Mouse (Mus musculus): ENCODE measurements around the gene Adh6a. TPM values are rescaled to one million over a fixed set of nuclear protein-coding genes. Genes with fewer than 3 reads are reported as not detected.

Adh6a gene
- polyA plus RNA-seq, 1 experiment from 2014 or later, result not detected

- no peaks in the 10 kb centered on the region for H3K36me3 ChIP-seq (replicated peaks)
Observed at GRCm38 (mm10) chr3:138325466-138325865, 12.4 kb downstream of the Adh6a start.

GRCm38 (mm10) chr3:138333910-138334309 lies 20.8 kb downstream of the Adh6a start:
- Histone ChIP-seq H3K4me3 (replicated peaks) (no peak overlapping the region), H3K9ac (no peak overlapping the region), H3K27ac (replicated peaks) (no peak overlapping the region), H3K27me3 (no peaks in the 10 kb centered on the region), H3K36me3 (replicated peaks) (no peaks in the 10 kb centered on the region), H3K4me2 (no peak overlapping the region), H3K9me3 (replicated peaks) (no peaks in the 10 kb centered on the region), H3K4me1 (replicated peaks) (no peaks in the 10 kb centered on the region)
- 68% methylated on average over 8 of the region's 8 CpGs for WGBS (ENCODE audit: insufficient replicate concordance)
- ATAC-seq (ENCODE audit: insufficient read depth), result no peak

More at GRCm38 (mm10) chr3:138325466-138325865, 12.4 kb downstream of the Adh6a start:
- no peak overlapping the region for H3K27ac ChIP-seq (replicated peaks)
- H3K4me2 ChIP-seq, result no peak overlapping the region
- no peak overlapping the region for H3K9ac ChIP-seq
- 67% methylated on average over 6 of the region's 6 CpGs for WGBS (ENCODE audit: insufficient replicate concordance)
- ATAC-seq (ENCODE audit: insufficient read depth), result no peak
- H3K4me1 ChIP-seq (replicated peaks), result no peaks in the 10 kb centered on the region
- H3K9me3 ChIP-seq (replicated peaks), result no peaks in the 10 kb centered on the region
- H3K4me3 ChIP-seq (replicated peaks), result no peak overlapping the region
- no peaks in the 10 kb centered on the region for H3K27me3 ChIP-seq

GRCm38 (mm10) chr3:138334320-138334719 lies 21.2 kb downstream of the Adh6a start:
- Histone ChIP-seq H3K9me3 (replicated peaks) (no peaks in the 10 kb centered on the region), H3K4me1 (replicated peaks) (no peaks in the 10 kb centered on the region), H3K27ac (replicated peaks) (no peak overlapping the region), H3K4me2 (no peak overlapping the region), H3K36me3 (replicated peaks) (no peaks in the 10 kb centered on the region), H3K27me3 (no peaks in the 10 kb centered on the region), H3K9ac (no peak overlapping the region), H3K4me3 (replicated peaks) (no peak overlapping the region)
- ATAC-seq (ENCODE audit: insufficient read depth), result no peak
- WGBS (ENCODE audit: insufficient replicate concordance), result 49% methylated on average over 4 of the region's 4 CpGs

GRCm38 (mm10) chr3:138335566-138335965 lies 22.5 kb downstream of the Adh6a start:
- Histone ChIP-seq H3K27ac (replicated peaks) (no peak overlapping the region), H3K36me3 (replicated peaks) (no peaks in the 10 kb centered on the region), H3K4me2 (no peak overlapping the region), H3K4me1 (replicated peaks) (no peaks in the 10 kb centered on the region), H3K9me3 (replicated peaks) (no peaks in the 10 kb centered on the region), H3K4me3 (replicated peaks) (no peak overlapping the region), H3K27me3 (no peaks in the 10 kb centered on the region), H3K9ac (no peak overlapping the region)
- ATAC-seq (ENCODE audit: insufficient read depth), result no peak
- 58% methylated on average over 1 of the region's 1 CpGs for WGBS (ENCODE audit: insufficient replicate concordance)

- 0 out of 2 replicates have a peak, but pooled peaks have one; percentile 34 for ATAC-seq (ENCODE audit: insufficient read depth)
- no peak overlapping the region for H3K27ac ChIP-seq (replicated peaks)
- H3K36me3 ChIP-seq (replicated peaks), result no peaks in the 10 kb centered on the region
- H3K4me1 ChIP-seq (replicated peaks), result no peaks in the 10 kb centered on the region
- no peak overlapping the region for H3K4me3 ChIP-seq (replicated peaks)
- 16% methylated on average over 3 of the region's 3 CpGs for WGBS (ENCODE audit: insufficient replicate concordance)
- no peak overlapping the region for H3K4me2 ChIP-seq
- no peaks in the 10 kb centered on the region for H3K9me3 ChIP-seq (replicated peaks)
- no peaks in the 10 kb centered on the region for H3K27me3 ChIP-seq
- H3K9ac ChIP-seq, result no peak overlapping the region
Observed at GRCm38 (mm10) chr3:138336104-138336754, 23.1 kb downstream of the Adh6a start.

GRCm38 (mm10) chr3:138341471-138341870 lies 28.4 kb downstream of the Adh6a start, which contains the start of gene Adh6b:
Adh6b (plus strand) TSS chr3:138341775.
- Histone ChIP-seq H3K4me1 (replicated peaks) (no peaks in the 10 kb centered on the region), H3K9ac (no peak within 1 kb of the TSS), H3K27me3 (no peaks in the 10 kb centered on the region), H3K36me3 (replicated peaks) (no peaks in the 10 kb centered on the region), H3K4me3 (replicated peaks) (no peak within 1 kb of the TSS), H3K9me3 (replicated peaks) (no peaks in the 10 kb centered on the region), H3K27ac (replicated peaks) (no peak within 1 kb of the TSS), H3K4me2 (no peak within 1 kb of the TSS)
- ATAC-seq (ENCODE audit: insufficient read depth), result no peak
- 45% methylated on average over 14 of the region's 14 CpGs for WGBS (ENCODE audit: insufficient replicate concordance)

GRCm38 (mm10) chr3:138347041-138347440 lies 34.0 kb downstream of the Adh6a start:
- H3K4me2 ChIP-seq, result no peak overlapping the region
- no peaks in the 10 kb centered on the region for H3K4me1 ChIP-seq (replicated peaks)
- no peak overlapping the region for H3K9ac ChIP-seq
- no peaks in the 10 kb centered on the region for H3K9me3 ChIP-seq (replicated peaks)
- H3K27ac ChIP-seq (replicated peaks), result no peak overlapping the region
- WGBS (ENCODE audit: insufficient replicate concordance), result 19% methylated on average over 3 of the region's 3 CpGs
- no peaks in the 10 kb centered on the region for H3K36me3 ChIP-seq (replicated peaks)
- no peak for ATAC-seq (ENCODE audit: insufficient read depth)
- no peaks in the 10 kb centered on the region for H3K27me3 ChIP-seq
- no peak overlapping the region for H3K4me3 ChIP-seq (replicated peaks)

- Histone ChIP-seq H3K27ac (replicated peaks) (no peak overlapping the region), H3K4me3 (replicated peaks) (no peak overlapping the region), H3K9me3 (replicated peaks) (no peaks in the 10 kb centered on the region), H3K27me3 (no peaks in the 10 kb centered on the region), H3K4me2 (no peak overlapping the region), H3K4me1 (replicated peaks) (no peaks in the 10 kb centered on the region), H3K9ac (no peak overlapping the region), H3K36me3 (replicated peaks) (no peaks in the 10 kb centered on the region)
- no peak for ATAC-seq (ENCODE audit: insufficient read depth)
- WGBS (ENCODE audit: insufficient replicate concordance), result 71% methylated on average over 11 of the region's 11 CpGs
Observed at GRCm38 (mm10) chr3:138352012-138352809, 39.1 kb downstream of the Adh6a start.

GRCm38 (mm10) chr3:138358856-138359255 lies 45.8 kb downstream of the Adh6a start:
- no peak overlapping the region for H3K27ac ChIP-seq (replicated peaks)
- 62% methylated on average over 7 of the region's 7 CpGs for WGBS (ENCODE audit: insufficient replicate concordance)
- no peak overlapping the region for H3K4me2 ChIP-seq
- no peaks in the 10 kb centered on the region for H3K36me3 ChIP-seq (replicated peaks)
- no peaks in the 10 kb centered on the region for H3K27me3 ChIP-seq
- H3K4me3 ChIP-seq (replicated peaks), result no peak overlapping the region
- no peaks in the 10 kb centered on the region for H3K9me3 ChIP-seq (replicated peaks)
- no peak overlapping the region for H3K9ac ChIP-seq
- ATAC-seq (ENCODE audit: insufficient read depth), result no peak
- H3K4me1 ChIP-seq (replicated peaks), result no peaks in the 10 kb centered on the region

GRCm38 (mm10) chr3:138360721-138361120 lies 47.6 kb downstream of the Adh6a start:
- Histone ChIP-seq H3K36me3 (replicated peaks) (no peaks in the 10 kb centered on the region), H3K4me2 (no peak overlapping the region), H3K9me3 (replicated peaks) (no peaks in the 10 kb centered on the region), H3K4me1 (replicated peaks) (no peaks in the 10 kb centered on the region), H3K9ac (no peak overlapping the region), H3K27ac (replicated peaks) (no peak overlapping the region), H3K27me3 (no peaks in the 10 kb centered on the region), H3K4me3 (replicated peaks) (no peak overlapping the region)
- ATAC-seq (ENCODE audit: insufficient read depth), result no peak
- WGBS (ENCODE audit: insufficient replicate concordance), result 56% methylated on average over 4 of the region's 4 CpGs

- no peak overlapping the region for H3K4me2 ChIP-seq
- H3K9me3 ChIP-seq (replicated peaks), result no peaks in the 10 kb centered on the region
- no peaks in the 10 kb centered on the region for H3K27me3 ChIP-seq
- H3K4me1 ChIP-seq (replicated peaks), result no peaks in the 10 kb centered on the region
- WGBS (ENCODE audit: insufficient replicate concordance), result 57% methylated on average over 2 of the region's 2 CpGs
- no peak overlapping the region for H3K9ac ChIP-seq
- ATAC-seq (ENCODE audit: insufficient read depth), result no peak
- H3K36me3 ChIP-seq (replicated peaks), result no peaks in the 10 kb centered on the region
- H3K27ac ChIP-seq (replicated peaks), result no peak overlapping the region
- no peak overlapping the region for H3K4me3 ChIP-seq (replicated peaks)
Observed at GRCm38 (mm10) chr3:138362920-138363319, 49.8 kb downstream of the Adh6a start.

Data from liver, embryonic 15.5 days (tissue).